Mouse (Mus musculus) neural tube, embryonic 11.5 days (tissue): ENCODE measurements around the gene Ephx4. TPM values are rescaled to one million over a fixed set of nuclear protein-coding genes. Genes with fewer than 3 reads are reported as not detected.
A peak's percentile ranks its signal among the peaks of the same experiment; 100 is the strongest.

ENCODE experiments used
- ATAC-seq: fragments of 200-750 bp; cut with Nextera tagmentation; 2 replicates; pipeline ENCODE4 v1.8.0; 2017; ENCODE audit warnings: moderate number of reproducible peaks, mild to moderate bottlenecking, moderate TSS enrichment, moderate library complexity; ENCODE audit not compliant: insufficient read depth, low FRiP score, low TSS enrichment
- DNase-seq: peaks from one replicate; pipeline ENCODE4 v3.0.0-alpha.2; 2015; ENCODE audit warnings: low spot score
- H3K27ac ChIP-seq: fragments of 300-500 bp; sonication (generic); 2 replicates; pipeline ENCODE4 v1.5.1; 2014; ENCODE audit warnings: low read depth, mild to moderate bottlenecking, low read length
- H3K27me3 ChIP-seq: fragments of 300-500 bp; sonication (generic); 2 replicates; pipeline ENCODE4 v1.6.1; 2014; ENCODE audit warnings: mild to moderate bottlenecking, low read length, mixed read lengths; ENCODE audit not compliant: control insufficient read depth, insufficient read depth
- H3K36me3 ChIP-seq: fragments of 300-500 bp; sonication (generic); 2 replicates; pipeline ENCODE4 v1.6.1; 2014; ENCODE audit warnings: mild to moderate bottlenecking, low read length, moderate library complexity, mixed read lengths; ENCODE audit not compliant: control insufficient read depth, insufficient read depth
- H3K4me1 ChIP-seq: fragments of 300-500 bp; sonication (generic); 2 replicates; pipeline ENCODE4 v1.6.1; 2014; ENCODE audit warnings: low read length, mixed read lengths; ENCODE audit not compliant: control insufficient read depth, insufficient read depth
- H3K4me2 ChIP-seq: fragments of 300-500 bp; sonication (generic); 2 replicates; pipeline ENCODE4 v1.6.1; 2014; ENCODE audit warnings: low read depth, mild to moderate bottlenecking, moderate library complexity
- H3K4me3 ChIP-seq: fragments of 300-500 bp; sonication (generic); 2 replicates; pipeline ENCODE4 v1.5.1; 2014; ENCODE audit warnings: low read depth, low read length
- H3K9ac ChIP-seq: fragments of 300-500 bp; sonication (generic); 2 replicates; pipeline ENCODE4 v1.6.1; 2014; ENCODE audit warnings: mild to moderate bottlenecking, low read length
- H3K9me3 ChIP-seq: fragments of 300-500 bp; sonication (generic); 2 replicates; pipeline ENCODE4 v1.6.1; 2016; ENCODE audit warnings: low read length; ENCODE audit not compliant: control insufficient read depth
- WGBS: fragments of 180-500 bp; shearing (Covaris S2); extraction: QIAGEN DNeasy Blood & Tissue Kit; methylation state at CpG from one replicate; pipeline ENCODE4 v1.1.7; 2014; 5-methylcytosine and 5-hydroxymethylcytosine counted together
- polyA plus RNA-seq: library from polyadenylated mRNA; unstranded; fragments of >200 nt; fragmentation: Nextera tagmentation; extraction: Ambion mirVana; gene quantifications from 2 replicates; pipeline ENCODE4 v1.2.1, GENCODE M21; 2014

Ephx4 gene
- polyA plus RNA-seq, 1 experiment from 2014 or later: 1.7 TPM

DNA sequence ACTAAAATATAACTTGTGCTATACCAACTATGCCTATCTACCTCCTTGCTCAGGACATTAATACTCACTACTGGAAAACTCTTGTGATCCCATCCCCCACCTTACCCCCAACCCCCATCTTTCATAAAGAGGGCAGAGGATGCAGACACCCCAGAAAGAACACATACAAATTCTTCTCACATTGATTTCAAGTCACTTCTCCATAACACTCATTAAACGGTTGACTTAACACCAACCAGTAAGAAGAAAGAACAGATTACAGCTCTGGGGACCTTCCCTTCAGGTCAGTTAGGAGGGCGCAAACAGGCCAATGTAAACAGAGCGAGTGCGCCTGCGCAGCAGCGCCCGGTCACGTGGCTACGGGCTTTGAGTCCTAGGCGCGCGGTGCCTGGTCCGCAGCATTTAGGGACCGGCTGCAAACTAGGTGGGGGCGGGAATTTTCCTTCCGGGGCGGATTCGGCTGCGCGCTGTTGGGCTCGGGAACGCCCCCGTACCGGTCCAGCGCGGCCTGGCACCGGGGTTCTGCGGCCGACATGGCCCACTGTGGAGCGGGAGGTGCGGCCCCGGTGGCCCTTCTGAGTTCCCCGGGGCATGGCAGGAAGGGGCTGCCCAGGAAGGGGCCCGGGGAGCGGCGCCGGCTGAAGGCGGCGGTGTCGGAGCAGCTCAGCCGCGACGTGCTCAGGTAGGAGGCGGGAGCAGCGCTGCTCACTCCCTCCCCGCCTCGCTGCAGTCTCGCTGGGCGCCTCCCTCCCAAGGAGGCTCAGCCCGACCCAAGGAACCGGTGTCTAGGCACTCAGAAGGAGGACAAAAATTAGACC is 35.1 kb downstream of the Ephx4 start, which contains the start of gene Btbd8:
Gene Btbd8, plus strand, starts transcription at position 534 of the 818 bp plus-strand sequence.
- ATAC-seq: peak; percentile 95
- under 1% methylated on average over 50 of the region's 51 CpGs for WGBS
- peak; percentile 97 for DNase-seq
- Histone ChIP-seq H3K4me1 (no peaks in the 10 kb centered on the region), H3K4me3 (peak within 1 kb of the TSS; percentile 62), H3K9me3 (no peaks in the 10 kb centered on the region), H3K27me3 (no peaks in the 10 kb centered on the region), H3K27ac (no peak within 1 kb of the TSS), H3K36me3 (no peaks in the 10 kb centered on the region), H3K9ac (peak within 1 kb of the TSS; percentile 95), H3K4me2 (peak within 1 kb of the TSS; percentile 60)

DNA sequence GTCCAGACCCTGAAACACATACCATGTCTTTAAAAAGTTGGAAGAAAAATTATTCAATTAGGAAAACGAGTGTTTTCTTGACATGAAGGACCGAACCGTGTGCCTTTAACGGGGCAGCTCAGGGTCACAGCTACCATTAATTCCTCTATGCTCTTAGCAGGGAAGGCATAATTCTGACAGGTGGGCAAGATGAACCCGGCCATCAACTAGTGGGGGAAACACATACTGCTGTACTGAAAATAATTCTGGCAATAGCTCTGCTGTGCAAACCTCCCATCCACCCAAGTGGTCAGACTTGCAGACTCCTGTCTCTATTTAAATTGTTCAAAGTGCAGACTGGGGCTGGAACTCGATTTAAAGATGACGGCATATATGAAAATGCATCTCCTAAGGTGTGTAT is 35.8 kb downstream of the Ephx4 start:
- H3K4me2 ChIP-seq: peak overlapping the region; percentile 60
- ATAC-seq: no peak
- H3K9me3 ChIP-seq: no peaks in the 10 kb centered on the region
- H3K9ac ChIP-seq: peak overlapping the region; percentile 95
- H3K27me3 ChIP-seq: no peaks in the 10 kb centered on the region
- H3K4me3 ChIP-seq: peak overlapping the region; percentile 62
- WGBS: 27% methylated on average over 7 of the region's 7 CpGs
- no peaks in the 10 kb centered on the region for H3K36me3 ChIP-seq
- no peak for DNase-seq
- no peaks in the 10 kb centered on the region for H3K4me1 ChIP-seq
- H3K27ac ChIP-seq: no peak overlapping the region

GRCm38 (mm10) chr5:107441881-107442280 is 39.3 kb downstream of the Ephx4 start:
- DNase-seq (no peak), ATAC-seq (no peak)
- H3K27me3 ChIP-seq: no peaks in the 10 kb centered on the region
- WGBS: 82% methylated on average over 5 of the region's 5 CpGs
- H3K27ac ChIP-seq: no peak overlapping the region
- no peak overlapping the region for H3K9ac ChIP-seq
- H3K4me3 ChIP-seq: no peak overlapping the region
- H3K9me3 ChIP-seq: no peaks in the 10 kb centered on the region
- no peaks in the 10 kb centered on the region for H3K4me1 ChIP-seq
- no peak overlapping the region for H3K4me2 ChIP-seq
- H3K36me3 ChIP-seq: no peaks in the 10 kb centered on the region

DNA sequence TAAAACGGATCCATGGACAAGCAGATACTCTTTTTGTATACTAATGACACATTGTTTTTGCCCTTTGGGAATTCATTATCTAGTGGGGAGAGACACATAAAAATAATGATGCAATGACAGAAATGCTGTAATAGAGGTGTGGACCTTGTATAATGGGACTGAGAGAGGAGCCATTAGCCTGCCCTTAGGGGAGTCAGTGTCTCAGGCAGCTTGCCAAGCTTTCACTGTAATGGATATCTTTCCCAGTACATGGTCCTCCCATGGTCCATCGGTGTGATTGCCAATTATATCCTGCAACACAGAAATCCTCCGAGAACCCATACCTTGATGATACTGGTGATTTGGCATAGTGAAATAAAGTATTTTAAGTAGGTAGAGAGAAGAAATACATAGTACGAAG is 41.7 kb downstream of the Ephx4 start:
- DNase-seq (no peak), ATAC-seq (no peak)
- Histone ChIP-seq H3K4me3 (no peak overlapping the region), H3K27ac (no peak overlapping the region), H3K4me1 (no peaks in the 10 kb centered on the region), H3K9me3 (no peaks in the 10 kb centered on the region), H3K27me3 (no peaks in the 10 kb centered on the region), H3K36me3 (no peaks in the 10 kb centered on the region), H3K4me2 (no peak overlapping the region), H3K9ac (no peak overlapping the region)
- WGBS: 89% methylated on average over 4 of the region's 4 CpGs

DNA sequence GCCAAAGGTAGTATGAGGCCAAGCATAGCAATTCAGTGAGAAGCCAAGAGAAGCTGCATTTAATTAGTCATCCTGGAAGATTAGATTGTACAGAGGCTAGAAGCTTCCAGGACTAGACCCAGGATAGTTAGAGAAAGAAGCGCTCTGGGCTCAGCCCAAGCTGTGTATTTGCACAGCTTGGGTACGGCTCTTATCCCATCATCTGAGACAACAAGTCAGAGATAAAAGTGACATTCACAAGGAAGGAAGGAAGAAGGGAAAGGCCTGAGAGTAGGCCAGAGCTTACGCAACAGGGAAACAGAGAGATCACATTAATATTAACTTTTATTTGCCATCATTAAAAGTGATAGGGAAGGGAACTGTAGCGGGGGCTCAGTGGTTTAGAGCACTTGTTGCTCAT is 45.4 kb downstream of the Ephx4 start:
- no peaks in the 10 kb centered on the region for H3K9me3 ChIP-seq
- no peak overlapping the region for H3K27ac ChIP-seq
- H3K9ac ChIP-seq: no peak overlapping the region
- no peaks in the 10 kb centered on the region for H3K36me3 ChIP-seq
- no peak overlapping the region for H3K4me2 ChIP-seq
- 90% methylated on average over 4 of the region's 4 CpGs for WGBS
- DNase-seq (no peak), ATAC-seq (no peak)
- no peaks in the 10 kb centered on the region for H3K4me1 ChIP-seq
- H3K4me3 ChIP-seq: no peak overlapping the region
- no peaks in the 10 kb centered on the region for H3K27me3 ChIP-seq

DNA sequence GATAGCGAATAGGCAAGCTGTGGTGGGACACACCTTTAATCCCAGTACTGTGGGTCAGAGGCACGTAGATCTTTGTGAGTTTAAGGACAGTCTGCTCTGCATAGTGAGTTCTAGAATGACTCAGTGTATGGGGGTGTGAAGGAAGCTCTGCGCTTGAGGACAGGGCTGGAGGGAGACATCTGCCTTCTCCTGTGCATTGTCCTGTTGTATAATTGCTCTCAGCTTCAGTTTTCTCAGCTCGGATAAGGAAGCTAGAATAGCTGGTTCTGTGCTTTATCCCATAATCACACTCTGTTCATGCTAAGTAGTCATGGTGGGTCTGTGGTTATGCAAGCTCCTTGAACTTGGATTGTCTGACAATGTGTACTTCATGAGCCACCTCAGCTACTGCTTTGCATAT is 46.2 kb downstream of the Ephx4 start:
- H3K9ac ChIP-seq: no peak overlapping the region
- no peak overlapping the region for H3K27ac ChIP-seq
- H3K36me3 ChIP-seq: no peaks in the 10 kb centered on the region
- H3K4me2 ChIP-seq: no peak overlapping the region
- no peaks in the 10 kb centered on the region for H3K4me1 ChIP-seq
- no peak overlapping the region for H3K4me3 ChIP-seq
- H3K9me3 ChIP-seq: no peaks in the 10 kb centered on the region
- DNase-seq: no peak
- ATAC-seq: no peak
- 92% methylated on average over 4 of the region's 4 CpGs for WGBS
- no peaks in the 10 kb centered on the region for H3K27me3 ChIP-seq

DNA sequence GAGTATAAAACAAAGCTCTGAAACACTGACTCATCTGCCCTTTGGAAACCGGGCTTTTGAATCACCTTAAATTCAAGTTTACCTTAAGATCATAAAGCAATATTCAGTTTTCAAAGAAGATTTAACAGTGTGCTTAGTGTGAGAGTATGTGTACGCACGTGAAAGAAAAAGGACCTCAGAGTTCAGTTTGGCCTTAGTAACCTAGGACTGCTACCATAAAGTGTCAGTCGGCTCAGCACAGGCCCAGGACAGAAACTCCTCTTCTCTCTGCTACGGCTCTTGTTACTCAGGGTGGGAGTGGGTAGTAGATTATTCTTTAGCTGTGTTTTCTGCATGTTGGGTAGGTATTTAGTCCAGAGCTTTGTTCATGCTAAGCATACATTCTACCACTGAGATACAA is 47.1 kb downstream of the Ephx4 start:
- Histone ChIP-seq H3K4me3 (no peak overlapping the region), H3K9me3 (no peaks in the 10 kb centered on the region), H3K4me1 (no peaks in the 10 kb centered on the region), H3K36me3 (no peaks in the 10 kb centered on the region), H3K4me2 (no peak overlapping the region), H3K27me3 (no peaks in the 10 kb centered on the region), H3K27ac (no peak overlapping the region), H3K9ac (no peak overlapping the region)
- WGBS: 90% methylated on average over 5 of the region's 5 CpGs
- no peak for DNase-seq
- ATAC-seq: no peak

- Histone ChIP-seq H3K9ac (no peak overlapping the region), H3K4me3 (no peak overlapping the region), H3K36me3 (no peaks in the 10 kb centered on the region), H3K4me1 (no peaks in the 10 kb centered on the region), H3K27me3 (no peaks in the 10 kb centered on the region), H3K27ac (no peak overlapping the region), H3K4me2 (no peak overlapping the region), H3K9me3 (no peaks in the 10 kb centered on the region)
- 97% methylated on average over 5 of the region's 5 CpGs for WGBS
- ATAC-seq: no peak
- no peak for DNase-seq
Observed at GRCm38 (mm10) chr5:107450299-107450698, 47.8 kb downstream of the Ephx4 start.
